Mouse (Mus musculus) spleen, embryonic (tissue): ENCODE measurements around the gene Pank3.
"Not testable (repeated sequence)": the region's sequence is repeated elsewhere in the genome, so short reads cannot be mapped to it uniquely, and the experiment has no call there.

Experiments used
- CTCF ChIA-PET: fragments of 350-600 bp; sonication (Branson Sonifier 250); formaldehyde crosslinking; loops from one replicate; lab custom pipeline; 2022; lab: Charles Lee

The Pank3 gene

DNA sequence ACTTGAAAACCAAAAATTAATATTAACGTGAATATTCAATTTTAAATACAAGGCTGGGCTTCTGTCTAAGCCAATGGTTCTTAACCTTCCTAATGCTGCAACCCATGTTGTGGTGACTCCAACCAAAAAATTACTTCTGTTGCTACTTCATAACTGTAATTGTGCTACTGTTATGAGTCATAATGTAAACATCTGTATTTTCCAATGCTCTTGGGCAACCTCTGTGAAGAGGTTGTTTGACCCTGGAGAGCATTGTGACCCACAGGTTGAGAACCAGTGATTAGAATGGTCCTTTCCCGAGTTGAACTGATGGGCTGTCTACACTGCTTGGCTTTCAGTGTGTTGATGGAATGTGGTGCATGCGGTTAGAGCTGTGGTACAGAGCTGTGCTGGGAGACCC is 7.2 kb downstream of the Pank3 start:
- CTCF ChIA-PET = no interaction called here

DNA sequence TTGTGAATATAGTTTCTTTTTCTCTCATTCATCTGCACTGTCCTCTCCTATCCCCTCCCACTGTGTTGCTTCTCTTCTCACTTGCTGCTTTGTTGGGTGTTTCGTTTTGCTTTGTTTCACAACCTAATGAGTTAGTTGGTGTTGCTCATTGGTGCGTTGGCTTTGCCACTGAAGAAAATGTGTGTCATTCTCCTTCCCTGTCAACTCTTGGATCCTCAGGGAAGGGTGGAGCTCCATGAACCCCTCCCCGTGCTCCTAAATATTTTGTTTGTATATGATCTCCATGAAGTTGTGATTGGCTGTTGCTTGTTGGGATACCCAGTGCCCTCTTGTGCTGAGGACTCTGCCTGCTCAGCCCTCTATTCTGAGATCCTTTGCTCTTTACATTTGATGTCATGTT is 11.1 kb downstream of the Pank3 start:
- CTCF ChIA-PET = no interaction called here

DNA sequence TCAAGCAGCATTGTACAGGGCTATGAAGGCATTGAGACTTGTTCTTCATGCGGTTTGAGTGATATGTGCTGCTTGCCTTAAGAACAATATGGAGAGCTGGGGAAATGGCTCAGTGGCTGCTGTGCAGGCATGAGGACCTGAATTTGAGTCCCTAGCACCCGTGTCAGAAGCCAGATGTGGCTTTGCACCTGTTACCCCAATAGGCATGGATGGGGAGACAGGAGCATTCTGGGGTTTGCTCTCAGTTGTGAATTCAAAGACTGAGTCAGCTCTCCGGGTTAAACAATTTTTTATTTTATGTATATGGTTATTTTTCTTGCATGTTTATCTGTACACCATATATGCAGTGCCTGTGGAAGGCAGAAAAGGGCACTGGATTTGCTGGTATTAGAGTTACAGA is 13.2 kb downstream of the Pank3 start:
- CTCF ChIA-PET = no interaction called here

DNA sequence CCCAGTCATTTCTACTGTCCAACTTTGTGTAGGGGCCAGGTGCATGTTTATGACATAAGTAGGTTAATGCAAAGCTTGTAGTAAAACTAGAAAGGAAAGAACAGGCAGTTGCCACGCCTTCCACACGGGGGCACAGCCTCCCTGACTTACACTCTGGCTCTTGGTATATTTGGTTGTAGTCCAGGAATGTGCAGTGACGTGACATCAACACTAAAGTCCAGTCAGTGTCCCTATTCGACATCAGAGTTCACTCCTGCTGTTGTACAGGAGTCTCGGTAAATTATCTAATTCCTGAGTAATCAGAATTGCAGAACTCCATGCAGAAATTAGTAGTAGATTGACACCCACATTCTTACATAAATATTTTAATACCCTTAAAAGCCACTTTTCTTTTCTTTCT is 13.8 kb downstream of the Pank3 start:
- CTCF ChIA-PET = no interaction called here

DNA sequence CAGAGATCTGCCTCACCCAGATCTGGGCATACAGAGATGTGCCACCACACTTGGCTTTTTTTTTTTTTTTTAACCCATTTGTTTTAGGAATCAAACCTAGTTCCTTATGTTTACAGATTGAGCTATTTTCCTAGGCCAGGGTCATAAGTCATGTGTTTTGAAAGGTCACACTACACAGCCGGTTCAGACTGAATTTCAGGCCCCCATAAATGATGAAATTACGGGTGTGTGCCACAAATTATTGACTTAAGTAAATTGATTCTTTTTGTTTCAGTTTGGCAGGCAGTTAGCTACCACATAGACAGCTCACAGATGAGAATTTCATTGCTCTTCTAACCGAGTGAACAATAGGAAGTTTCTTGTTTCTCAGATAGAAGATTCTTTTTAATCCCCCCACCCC is 14.7 kb downstream of the Pank3 start:
- CTCF ChIA-PET = interaction anchor here (0.6 kb wide), 1 partner anchor 1784 kb away, joined by 5 read pairs; no protein-coding TSS in a partner anchor

DNA sequence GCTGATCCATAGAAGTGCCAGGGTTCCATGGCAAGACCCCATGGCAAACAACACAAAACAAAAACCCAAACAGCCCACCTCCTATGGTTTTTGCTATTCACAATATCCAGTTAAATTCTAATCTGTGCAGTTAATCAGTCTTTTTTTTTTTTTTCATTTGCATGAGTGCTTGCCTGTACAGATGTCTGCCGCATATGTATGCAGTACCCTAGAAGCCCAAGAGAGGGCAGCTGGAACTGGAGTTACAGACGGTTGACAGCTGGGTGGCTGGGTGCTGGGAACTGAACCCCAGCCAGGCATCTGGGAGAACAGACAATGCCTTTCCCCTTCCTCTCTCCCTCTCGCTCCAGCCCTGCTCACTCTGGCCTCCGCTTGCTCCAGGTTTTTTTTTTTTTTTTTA is 15.3 kb downstream of the Pank3 start:
- CTCF ChIA-PET = interaction anchor here (0.6 to 0.7 kb wide), 2 partner anchors 1784 to 1965 kb away, joined by 5 to 9 read pairs; no protein-coding TSS in a partner anchor

DNA sequence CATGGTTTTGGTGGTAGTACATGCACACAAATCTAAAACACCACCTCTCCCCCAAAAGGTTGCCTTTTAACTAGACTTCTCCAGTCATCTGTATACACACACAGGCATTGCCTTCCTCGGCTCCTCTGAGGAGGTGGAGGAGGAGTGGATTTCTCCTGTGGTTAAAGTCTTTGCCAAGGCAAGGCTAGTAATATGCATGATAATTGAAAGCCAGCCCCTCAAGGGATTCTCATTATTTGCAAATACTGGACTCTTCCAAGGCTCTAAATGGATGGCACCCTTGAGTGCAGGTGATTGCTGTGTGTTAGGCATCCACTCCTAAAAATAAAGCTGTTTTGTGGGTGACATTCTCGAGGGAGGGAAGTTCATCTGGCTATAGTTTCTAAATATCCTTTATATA is 19.2 kb downstream of the Pank3 start:
- CTCF ChIA-PET = no interaction called here

DNA sequence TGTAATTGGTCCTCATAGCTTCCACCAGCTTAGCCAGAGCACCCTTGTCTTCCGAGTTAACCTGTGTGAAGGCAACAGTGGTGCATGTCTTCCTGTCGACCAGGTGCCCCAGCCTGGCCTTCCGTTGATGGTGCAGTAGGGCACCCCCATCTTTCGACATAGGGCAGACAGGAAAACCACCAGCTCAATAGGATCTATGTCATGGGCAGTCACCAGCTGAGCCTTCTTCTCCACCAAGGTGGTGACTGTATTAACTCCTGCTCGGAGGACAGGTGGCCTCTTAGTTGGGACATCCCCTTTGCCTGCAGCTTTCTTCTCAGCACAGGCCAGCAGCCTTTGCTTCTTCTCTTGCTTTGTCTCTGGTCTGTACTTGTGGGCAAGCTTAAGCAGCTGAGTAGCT is 23.5 kb downstream of the Pank3 start:
- CTCF ChIA-PET = not testable (repeated sequence)

DNA sequence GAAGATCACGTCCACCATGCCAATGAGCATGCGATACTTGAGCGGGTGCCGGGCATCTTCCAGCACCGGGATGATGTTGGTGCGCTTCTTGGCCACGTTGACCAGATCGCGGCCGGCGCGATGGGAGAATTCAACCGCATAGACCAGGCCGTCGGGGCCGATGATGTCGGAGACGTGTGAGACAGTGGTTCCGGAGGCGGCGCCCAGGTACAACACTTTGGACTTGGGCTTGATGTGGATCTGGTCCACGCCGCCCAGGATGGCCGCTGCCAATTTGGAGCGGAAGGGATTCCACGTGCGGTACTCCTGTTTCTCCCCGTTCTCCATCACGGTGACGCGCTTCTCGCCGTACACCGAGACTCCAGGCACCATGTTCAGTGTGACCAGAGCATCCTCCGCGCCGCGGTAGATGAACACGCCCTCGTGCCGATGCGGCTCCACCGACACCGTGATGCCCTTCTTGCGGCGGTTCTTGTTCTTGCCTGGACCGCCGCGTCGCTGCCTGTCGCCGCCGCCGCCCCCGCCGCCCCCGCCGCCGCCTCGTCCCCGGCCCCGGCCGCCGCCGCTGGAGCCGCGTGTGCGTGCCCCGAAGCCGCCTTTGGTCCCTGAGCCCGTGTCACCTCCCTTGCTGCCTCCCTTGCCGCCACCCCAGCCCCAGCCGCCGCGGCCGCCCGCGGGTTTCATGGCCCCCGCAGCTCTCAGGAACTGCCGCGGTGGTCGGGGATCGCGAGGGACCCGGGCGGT is 28.6 kb downstream of the Pank3 start:
- CTCF ChIA-PET = no interaction called here

DNA sequence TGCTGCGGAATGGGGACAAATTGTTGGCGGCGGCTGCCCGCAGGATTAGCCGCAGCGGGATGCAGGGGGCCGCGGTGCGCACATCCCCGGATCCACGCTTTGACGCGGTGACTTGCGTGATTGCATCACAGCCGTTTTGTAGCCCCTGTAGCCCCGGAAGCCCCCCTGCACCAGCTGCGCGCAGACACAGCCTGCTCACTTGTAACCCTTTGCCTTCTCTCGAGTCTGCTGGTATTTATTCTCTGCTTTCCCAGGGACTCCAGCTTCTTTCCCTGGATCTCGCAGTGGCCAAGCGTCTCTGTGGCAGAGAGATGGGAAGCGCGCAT is 29.2 kb downstream of the Pank3 start:
- CTCF ChIA-PET = no interaction called here

DNA sequence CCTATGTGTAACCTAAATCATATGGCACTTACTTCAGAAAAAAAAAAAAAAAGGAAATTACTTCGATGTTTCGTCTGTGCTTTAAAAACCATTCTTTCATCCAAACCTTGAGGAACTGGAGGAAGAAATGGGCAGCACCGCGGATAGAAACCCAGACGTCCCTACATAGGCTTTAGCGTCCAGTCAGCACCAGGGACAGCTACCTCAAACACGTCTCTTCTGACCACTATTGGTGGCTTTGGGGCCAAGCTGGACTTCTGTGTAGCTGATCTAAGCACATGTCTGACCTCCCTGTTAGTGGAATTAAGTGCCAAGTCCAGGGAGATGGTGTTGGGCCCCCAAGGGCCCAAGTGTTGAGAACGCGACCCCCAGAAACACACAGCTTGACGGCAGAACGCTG is 29.6 kb downstream of the Pank3 start, which contains the start of gene Fbll1:
Fbll1 (minus strand) TSS at position 11 of the 400 bp plus-strand sequence.
- CTCF ChIA-PET = no interaction called here

DNA sequence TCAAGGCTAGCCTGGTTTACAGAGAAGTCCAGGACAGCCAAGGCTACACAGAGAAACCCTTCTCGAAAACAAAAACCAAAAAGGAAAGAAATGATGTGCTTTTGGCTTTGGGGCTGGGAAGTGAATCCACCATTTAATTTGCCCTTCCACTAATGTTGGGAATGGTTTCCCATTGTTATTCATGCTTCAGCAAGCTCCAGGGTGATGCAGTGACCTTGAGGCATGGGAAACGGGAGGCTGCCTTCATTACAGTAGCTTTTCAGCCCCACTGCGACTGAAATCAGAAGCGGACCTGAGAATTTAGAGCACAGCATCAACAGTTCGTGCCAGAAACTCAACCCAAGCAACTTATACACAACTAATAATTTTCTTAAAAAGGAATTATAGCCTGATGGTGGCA is 32.0 kb downstream of the Pank3 start:
- CTCF ChIA-PET = no interaction called here

DNA sequence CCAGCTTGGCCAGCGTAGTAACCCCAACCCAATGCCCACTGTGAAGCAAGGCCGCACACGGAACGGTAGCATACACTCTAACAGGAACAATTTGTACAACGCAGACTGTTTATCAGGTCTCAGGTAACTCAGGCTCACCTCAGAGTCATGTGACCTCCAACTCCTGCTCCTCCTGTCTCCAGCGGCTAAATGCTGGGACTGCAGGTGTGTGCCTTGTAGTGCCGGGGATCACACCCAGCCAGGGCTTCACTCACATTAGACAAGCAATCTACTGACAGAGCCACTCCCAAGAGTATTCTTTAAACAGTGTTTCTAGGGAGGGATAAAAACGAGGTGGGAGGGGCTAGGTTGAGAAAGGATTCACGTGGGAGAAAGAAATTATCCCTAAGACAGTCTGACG is 42.2 kb downstream of the Pank3 start:
- CTCF ChIA-PET = no interaction called here

DNA sequence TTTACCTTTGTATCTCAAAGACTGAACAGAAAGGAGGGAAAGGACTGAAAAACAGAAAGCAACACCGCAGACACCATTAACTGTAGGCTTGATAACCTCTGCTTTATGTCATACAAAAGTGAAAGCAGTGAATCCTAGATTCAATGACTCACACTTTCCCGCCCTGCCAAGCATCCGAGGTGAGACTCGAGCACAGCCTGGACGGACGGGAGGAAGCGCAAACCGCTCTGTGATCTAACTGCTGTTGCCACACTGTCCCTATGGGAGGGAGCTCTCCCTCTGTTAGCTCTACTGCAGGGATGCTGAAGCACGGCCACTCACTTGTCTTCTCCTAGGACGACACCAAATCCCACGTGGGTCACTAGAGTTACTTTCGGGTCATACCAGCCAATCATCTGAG is 47.0 kb downstream of the Pank3 start:
- CTCF ChIA-PET = no interaction called here

DNA sequence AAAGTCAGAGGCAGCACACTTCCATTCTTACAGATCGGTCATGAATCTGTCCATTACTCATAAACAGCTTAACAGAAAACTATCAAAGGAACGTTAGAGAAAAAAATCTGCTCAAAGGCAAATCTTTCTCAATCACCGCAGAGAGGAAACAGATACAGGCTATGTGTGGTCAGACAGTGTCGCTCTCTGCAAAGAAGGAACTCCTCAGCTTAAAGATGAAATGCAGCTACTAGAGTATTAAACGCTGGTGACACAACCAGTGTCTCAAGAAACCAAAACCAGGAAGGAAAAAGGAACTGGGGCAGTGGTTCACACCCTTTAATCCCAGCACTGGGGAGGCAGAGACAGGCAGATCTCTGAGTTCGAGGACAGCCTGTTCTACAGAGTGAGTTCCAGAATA is 58.4 kb downstream of the Pank3 start:
- CTCF ChIA-PET = no interaction called here

DNA sequence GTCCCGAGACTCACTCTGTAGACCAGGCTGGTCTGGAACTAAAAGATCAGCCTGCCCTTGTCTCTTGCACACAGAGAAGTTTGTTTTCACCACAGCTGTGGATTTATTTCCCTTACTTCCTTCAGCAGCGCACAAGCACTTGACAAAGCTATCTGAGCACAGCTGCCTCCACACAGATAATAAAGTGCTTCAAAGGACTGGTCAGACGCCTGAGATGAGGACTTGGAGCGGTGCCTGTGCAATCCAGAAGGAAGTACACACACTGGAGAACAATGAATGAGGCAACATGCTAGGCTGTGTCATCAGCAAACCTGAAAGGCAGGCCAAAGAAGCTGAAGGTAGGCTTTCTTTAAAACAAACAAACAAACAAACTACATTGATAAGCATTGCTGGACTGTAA is 62.9 kb downstream of the Pank3 start:
- CTCF ChIA-PET = no interaction called here

DNA sequence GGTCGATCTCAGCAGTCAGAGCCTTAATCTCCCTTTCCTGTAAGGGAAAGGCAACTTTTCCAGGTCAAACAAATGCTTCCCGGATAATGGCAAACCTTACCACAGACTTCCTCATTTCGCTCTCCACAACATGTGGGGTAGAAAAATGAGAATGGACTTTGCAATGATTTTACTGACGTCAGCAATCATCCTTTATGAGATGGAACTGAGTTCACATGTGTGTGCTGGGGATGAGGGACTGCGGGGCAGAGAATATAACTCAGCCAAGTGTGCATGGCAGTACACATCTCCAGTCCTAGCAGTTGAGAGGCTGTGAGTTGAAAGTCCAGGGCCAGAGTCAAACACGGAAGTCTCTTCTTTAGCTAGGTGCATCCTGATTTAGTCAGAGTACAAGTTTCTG is 64.0 kb downstream of the Pank3 start:
- CTCF ChIA-PET = no interaction called here

DNA sequence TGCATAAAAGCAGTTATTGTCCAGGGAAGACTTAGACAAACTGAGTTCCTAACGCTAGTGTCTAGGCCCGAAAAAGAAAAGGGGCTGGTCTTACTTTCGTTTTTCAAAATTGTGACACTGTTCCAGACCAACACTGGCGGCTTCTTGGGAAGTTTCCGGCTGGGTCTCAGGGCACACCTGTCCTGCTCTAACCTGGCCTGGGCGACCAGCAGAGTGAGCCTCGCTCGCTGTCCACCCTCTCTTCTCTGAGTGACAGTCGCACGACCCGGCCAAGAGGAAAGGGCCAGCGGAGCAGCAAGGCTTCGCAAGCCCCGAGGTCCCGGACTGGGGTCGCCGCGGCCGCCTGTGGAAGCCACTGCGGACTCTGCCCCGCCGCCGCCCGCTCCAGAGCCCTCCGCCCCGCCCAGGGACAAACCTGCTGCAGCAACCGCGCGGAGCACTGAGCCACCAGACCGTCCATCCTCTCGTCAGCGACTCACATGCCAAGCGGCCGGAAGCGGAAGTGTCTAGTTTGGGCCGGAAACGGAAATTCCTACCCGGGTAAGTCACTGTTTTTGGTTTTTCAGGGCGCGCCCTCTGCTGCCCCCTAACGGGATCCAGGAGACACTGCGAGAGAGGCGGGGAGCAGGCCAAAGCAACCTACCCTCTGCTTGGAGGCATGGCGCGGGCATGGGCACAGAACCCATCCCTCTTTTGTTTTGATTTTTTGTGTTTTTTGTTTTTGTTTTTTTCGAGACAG is 64.9 kb downstream of the Pank3 start, which contains the start of gene Rars:
Rars (minus strand) TSS at position 485 of the 739 bp plus-strand sequence.
- CTCF ChIA-PET = no interaction called here

DNA sequence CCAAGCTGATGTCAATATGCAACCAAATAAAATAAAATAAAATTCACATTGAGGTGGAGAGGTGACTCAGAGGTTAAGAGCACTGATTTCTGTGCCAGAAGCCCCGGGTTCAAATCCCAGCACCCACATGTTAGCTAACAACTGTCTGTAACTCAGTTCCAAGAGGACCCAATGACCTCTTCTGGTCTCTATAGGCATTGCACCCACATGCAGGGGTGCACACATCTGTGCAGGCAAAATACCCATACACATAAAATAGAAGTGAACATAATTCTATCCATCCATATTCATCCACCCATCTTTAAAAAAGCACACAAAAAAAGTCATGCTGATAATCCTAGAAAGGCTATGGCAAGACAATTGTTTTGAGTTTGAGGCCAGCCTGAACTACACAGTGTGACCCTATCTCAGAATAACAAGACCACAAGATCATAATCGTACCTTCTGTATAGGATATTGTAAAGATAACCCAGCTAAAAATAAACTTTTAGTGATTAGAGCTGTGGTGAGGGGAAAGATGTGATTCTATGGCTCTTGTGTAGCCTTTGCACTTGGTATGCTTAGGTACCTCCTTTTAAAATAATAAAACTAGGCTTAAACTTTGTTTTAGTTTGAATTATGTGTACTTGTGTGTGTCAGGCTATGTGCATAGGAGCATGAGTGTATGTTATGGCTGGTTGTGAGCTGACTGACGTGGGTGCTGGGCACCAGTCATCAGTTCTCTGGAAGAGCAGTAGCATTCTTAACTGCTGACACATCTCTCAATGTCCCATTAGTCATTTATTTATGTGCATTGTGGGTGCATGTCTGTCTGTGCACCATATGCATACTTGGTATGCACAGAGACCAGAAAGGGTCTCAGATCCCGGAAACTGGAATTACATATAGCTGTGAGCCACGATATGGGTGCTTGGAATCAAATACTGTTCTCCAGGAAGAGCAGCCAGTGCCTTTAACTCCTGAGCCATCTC is 68.2 kb downstream of the Pank3 start:
- CTCF ChIA-PET = no interaction called here

DNA sequence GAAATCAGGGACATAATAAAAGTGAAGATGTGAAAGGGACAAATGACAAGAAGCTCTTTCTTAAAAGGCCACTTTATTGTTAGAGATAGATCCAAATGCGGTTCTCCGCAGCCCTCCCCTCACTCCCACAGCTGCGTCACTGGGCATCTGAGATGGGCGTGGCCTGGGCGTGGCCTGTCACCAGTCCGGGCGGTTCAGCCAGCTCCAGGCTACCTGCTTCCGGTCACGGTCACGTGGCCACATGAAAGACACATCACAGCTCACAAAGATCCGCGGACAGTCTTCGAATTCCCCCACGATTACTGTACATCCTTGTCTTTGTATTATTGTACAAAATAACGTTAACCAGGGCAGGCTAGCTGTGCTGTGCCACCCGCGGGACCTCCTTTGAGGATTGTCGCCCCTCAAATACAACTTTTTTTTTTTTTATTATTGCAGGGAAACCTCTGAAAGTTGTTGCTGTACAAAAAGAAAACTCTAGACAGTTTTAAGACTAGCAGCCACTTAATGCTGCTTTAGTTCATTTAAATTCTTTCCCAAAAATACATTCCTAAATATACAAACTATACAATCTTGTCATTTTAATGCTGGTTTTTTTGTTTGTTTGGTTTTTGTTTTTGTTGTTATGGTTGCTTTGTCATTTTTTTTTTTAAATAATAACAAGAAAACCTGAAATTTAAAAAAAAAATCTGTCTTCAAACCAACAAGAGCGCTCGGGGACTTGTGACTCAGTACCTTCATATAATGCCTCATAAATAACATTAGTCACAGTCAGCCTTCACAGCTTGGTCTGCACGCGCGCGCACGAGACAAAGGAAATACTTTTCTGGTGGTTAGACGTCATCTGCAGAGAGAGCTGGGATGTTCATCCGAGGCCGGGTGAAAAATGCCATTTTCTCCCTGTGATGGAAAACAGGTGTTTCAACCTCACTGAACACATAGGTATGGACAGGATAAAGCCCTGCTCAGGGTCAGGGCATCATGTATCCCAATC is 69.4 kb downstream of the Pank3 start:
- CTCF ChIA-PET = no interaction called here

DNA sequence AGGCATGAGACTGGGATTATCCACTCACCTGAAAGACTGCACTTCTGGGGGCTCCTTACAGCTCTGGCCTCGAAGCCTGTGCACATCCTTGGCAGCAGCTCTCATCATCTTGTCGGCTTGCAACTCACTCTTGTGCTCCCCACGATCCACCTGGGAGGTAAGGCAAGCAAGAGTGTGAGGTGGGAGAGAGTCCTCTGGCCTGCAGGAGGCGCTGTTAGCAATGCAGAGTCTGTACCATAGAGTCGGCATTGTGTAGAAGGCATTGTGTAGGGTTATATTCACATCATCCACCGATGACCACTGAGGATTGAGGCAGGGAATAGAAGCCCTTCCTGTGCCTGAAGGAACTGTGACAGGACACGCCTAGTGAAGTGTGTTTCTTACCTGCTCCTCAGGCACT is 71.0 kb downstream of the Pank3 start:
- CTCF ChIA-PET = no interaction called here
